Mouse (Mus musculus): ENCODE results near the gene Bmp8b.

DNA sequence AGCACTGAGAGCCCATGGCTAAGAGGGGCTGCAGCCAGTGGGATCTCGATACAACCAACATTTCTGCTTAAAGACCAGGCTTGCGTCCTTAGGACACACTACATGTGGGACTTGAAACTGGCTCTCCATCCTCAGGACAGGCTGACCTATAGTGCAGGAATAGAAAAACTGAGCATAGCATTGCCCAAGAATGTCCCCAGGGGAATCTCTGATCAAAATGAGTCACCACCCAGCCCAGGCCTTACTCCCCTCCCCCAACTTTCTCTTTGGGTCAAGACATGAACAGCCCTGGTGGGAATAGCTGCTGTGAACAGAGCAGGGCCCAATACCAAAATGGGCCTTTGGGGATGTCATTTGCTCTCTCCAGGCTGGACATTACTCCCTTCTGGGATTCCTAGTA, 1.9 kb downstream of the Bmp8b start:
- TF ChIP-seq CTCF (IDR thresholded peaks at IDR 0.05; ENCODE audit: borderline replicate concordance, insufficient read depth, low read length) (no peak), POLR2A (IDR thresholded peaks at IDR 0.05; ENCODE audit: low read depth, low read length) (no peak)

Measured in embryonic fibroblast, embryonic 13.5 days (primary cell).